In genomic region chr12:102684720-102685386, GRCm38 (mm10) we compare ENCODE assay signal across 11 mouse cellular contexts. TPM values are rescaled to one million over a fixed set of nuclear protein-coding genes. Genes with fewer than 3 reads are reported as not detected.
DNase-seq lines count a peak whose midpoint lies in the region; ATAC-seq and TF ChIP-seq lines count a peak whose summit lies in the region.
"Had no signal": no experiment of that assay in that cellular context is flagged by ENCODE, and none has a peak within 500 bp of the region (broad histone marks: within the 10 kb centered on the region; RNA-seq: fewer than 3 reads in every experiment).

No protein-coding gene starts in this region.

- H3K4me3 ChIP-seq in lung, postnatal 0 days (ENCODE audit: low read depth, low read length), result no peak overlapping the region
- no peak overlapping the region for H3K4me3 ChIP-seq in lung, adult 2 months (replicated peaks; ENCODE audit: extremely low read depth, low read depth, low read length)
- H3K4me3 ChIP-seq in hindbrain, embryonic 12.5 days, result no peak overlapping the region
- no peak overlapping the region for H3K4me3 ChIP-seq in liver, embryonic 16.5 days (ENCODE audit: low read depth, low read length)
- peak overlapping the region; percentile 12; the same call in 1 of the 2 replicates for H3K4me3 ChIP-seq in small intestine, adult 2 months (ENCODE audit: low read depth, low read length)
- H3K4me3 ChIP-seq: embryonic facial prominence, embryonic 12.5 days; limb, embryonic 12.5 days; stomach, embryonic 15.5 days had no signal

- TF ChIP-seq EP300 in lung, postnatal 0 days (IDR thresholded peaks at IDR 0.05), result peak; percentile 49; the same call in 1 of the 2 replicates

- no peaks in the 10 kb centered on the region for H3K9me3 ChIP-seq in lung, postnatal 0 days (ENCODE audit: low read length)
- no peaks in the 10 kb centered on the region for H3K9me3 ChIP-seq in hindbrain, embryonic 12.5 days (replicated peaks)
- H3K9me3 ChIP-seq in liver, embryonic 16.5 days (replicated peaks; ENCODE audit: control insufficient read depth, low read length), result no peaks in the 10 kb centered on the region
- H3K9me3 ChIP-seq: embryonic facial prominence, embryonic 12.5 days; limb, embryonic 12.5 days; stomach, embryonic 15.5 days had no signal

- no peaks in the 10 kb centered on the region for H3K27me3 ChIP-seq in lung, postnatal 0 days (replicated peaks; ENCODE audit: insufficient read depth, low read length)
- H3K27me3 ChIP-seq in hindbrain, embryonic 12.5 days, result no peaks in the 10 kb centered on the region
- no peaks in the 10 kb centered on the region for H3K27me3 ChIP-seq in liver, embryonic 16.5 days (ENCODE audit: control insufficient read depth, insufficient read depth, low read depth, low read length)
- no peaks in the 10 kb centered on the region for H3K27me3 ChIP-seq in small intestine, adult 2 months (ENCODE audit: control insufficient read depth, insufficient read depth, low read length)
- H3K27me3 ChIP-seq: embryonic facial prominence, embryonic 12.5 days; limb, embryonic 12.5 days; stomach, embryonic 15.5 days had no signal

- no peak overlapping the region for H3K9ac ChIP-seq in lung, postnatal 0 days (replicated peaks; ENCODE audit: low read depth)
- no peak overlapping the region for H3K9ac ChIP-seq in hindbrain, embryonic 12.5 days
- no peak overlapping the region for H3K9ac ChIP-seq in liver, embryonic 16.5 days (ENCODE audit: low read depth, low read length)
- H3K9ac ChIP-seq: embryonic facial prominence, embryonic 12.5 days; limb, embryonic 12.5 days; stomach, embryonic 15.5 days had no signal

- peaks cover 8% of the 10 kb centered on the region; the same call in 1 of the 2 replicates for H3K4me1 ChIP-seq in lung, postnatal 0 days (ENCODE audit: insufficient read depth, low read depth, low read length)
- H3K4me1 ChIP-seq in lung, adult 2 months (ENCODE audit: control insufficient read depth, insufficient read depth, low read length), result peaks cover 7% of the 10 kb centered on the region
- H3K4me1 ChIP-seq in hindbrain, embryonic 12.5 days, result peaks cover 25% of the 10 kb centered on the region
- peaks cover 3% of the 10 kb centered on the region for H3K4me1 ChIP-seq in liver, embryonic 16.5 days (ENCODE audit: control insufficient read depth, low read depth, low read length)
- peaks cover 79% of the 10 kb centered on the region for H3K4me1 ChIP-seq in small intestine, adult 2 months (ENCODE audit: control insufficient read depth, insufficient read depth, insufficient read length, low read length)

- peak overlapping the region; percentile 64 for H3K27ac ChIP-seq in lung, postnatal 0 days (ENCODE audit: low read length)
- H3K27ac ChIP-seq in hindbrain, embryonic 12.5 days, result peak overlapping the region; percentile 26
- no peak overlapping the region for H3K27ac ChIP-seq in liver, embryonic 16.5 days (ENCODE audit: low read length)
- peak overlapping the region; percentile 99 for H3K27ac ChIP-seq in small intestine, adult 2 months (ENCODE audit: insufficient read depth, low read depth, low read length)
- H3K27ac ChIP-seq: embryonic facial prominence, embryonic 12.5 days; limb, embryonic 12.5 days; stomach, embryonic 15.5 days had no signal

- no peak for TF ChIP-seq POLR2A in lung, adult 2 months (IDR thresholded peaks at IDR 0.05; ENCODE audit: borderline replicate concordance, extremely low read depth, low read depth, low read length)
- no peak for TF ChIP-seq POLR2A in small intestine, adult 2 months (IDR thresholded peaks at IDR 0.05; ENCODE audit: low read depth, low read length)

- no peaks in the 10 kb centered on the region for H3K36me3 ChIP-seq in lung, postnatal 0 days (ENCODE audit: insufficient read depth, low read length)
- no peaks in the 10 kb centered on the region for H3K36me3 ChIP-seq in hindbrain, embryonic 12.5 days
- no peaks in the 10 kb centered on the region for H3K36me3 ChIP-seq in liver, embryonic 16.5 days (ENCODE audit: control insufficient read depth, insufficient read depth)
- H3K36me3 ChIP-seq in small intestine, adult 2 months (ENCODE audit: control insufficient read depth, insufficient read depth, low read length), result peaks cover 21% of the 10 kb centered on the region
- H3K36me3 ChIP-seq: embryonic facial prominence, embryonic 12.5 days; limb, embryonic 12.5 days had no signal

- TF ChIP-seq CTCF in lung, postnatal 0 days (IDR thresholded peaks at IDR 0.05), result no peak
- TF ChIP-seq CTCF in lung, adult 2 months (IDR thresholded peaks at IDR 0.05; ENCODE audit: insufficient read depth, low read length), result no peak
- no peak for TF ChIP-seq CTCF in small intestine, adult 2 months (IDR thresholded peaks at IDR 0.05; ENCODE audit: extremely low read depth, insufficient read length, insufficient replicate concordance, low read depth, low read length)

- ATAC-seq in lung, postnatal 0 days, result peak; percentile 62
- ATAC-seq in hindbrain, embryonic 12.5 days (ENCODE audit: low FRiP score), result no peak
- peak; percentile 52 for ATAC-seq in liver, embryonic 16.5 days (ENCODE audit: low read depth)

- intact Hi-C loops in gastrocnemius, postnatal 36 days (cut with DNase I), result no loop called here

- no peak overlapping the region for H3K4me2 ChIP-seq in lung, postnatal 0 days (replicated peaks; ENCODE audit: low read depth, low read length)
- no peak overlapping the region for H3K4me2 ChIP-seq in hindbrain, embryonic 12.5 days (replicated peaks)
- H3K4me2 ChIP-seq in liver, embryonic 16.5 days (ENCODE audit: low read depth, low read length), result no peak overlapping the region
- H3K4me2 ChIP-seq: embryonic facial prominence, embryonic 12.5 days; limb, embryonic 12.5 days; stomach, embryonic 15.5 days had no signal

- DNase-seq in lung, postnatal 0 days (ENCODE audit: low spot score), result peak; percentile 71
- no peak for DNase-seq in lung, adult 2 months
- DNase-seq in gastrocnemius, postnatal 36 days, result no peak
- DNase-seq in left cerebral cortex, adult 18-20 months (ENCODE audit: low spot score in 2 of 2), result no peak
- DNase-seq: cerebellum, adult 2 months had no signal

- WGBS in lung, postnatal 0 days, result 52% methylated on average over 3 of the region's 3 CpGs
- WGBS in lung, adult 2 months, result 57% methylated on average over 3 of the region's 3 CpGs
- WGBS in hindbrain, embryonic 12.5 days, result 85% methylated on average over 3 of the region's 3 CpGs
- 65% methylated on average over 3 of the region's 3 CpGs for WGBS in liver, embryonic 16.5 days (ENCODE audit: insufficient replicate concordance)
- 56% methylated on average over 3 of the region's 3 CpGs for WGBS in small intestine, adult 2 months

RNA-seq across cellular contexts. Expression of gene Itpk1, which starts 19.9 kb away (rescaled TPM):
- 9.7 and 10.9 TPM in 2 replicates for polyA plus RNA-seq in lung, postnatal 0 days (2015; fragmentation: Nextera tagmentation; extraction: Ambion mirVana)
- 23.0 and 26.3 TPM in 2 replicates for polyA plus RNA-seq in lung, adult 2 months (2012; rRNA removed)
- 16.6 and 17.1 TPM in 2 replicates for polyA plus RNA-seq in hindbrain, embryonic 12.5 days (2016; fragmentation: Nextera tagmentation; extraction: Ambion mirVana)
- 4.8 and 5.5 TPM in 2 replicates for polyA plus RNA-seq in liver, embryonic 16.5 days (2015; fragmentation: Nextera tagmentation; extraction: Ambion mirVana)
- polyA plus RNA-seq in small intestine, adult 2 months (2012; rRNA removed), result 104 and 324 TPM in 2 replicates
- 1 to 10 TPM; 6.3 to 8.4 TPM for total RNA-seq in gastrocnemius, postnatal 36 days (2021)
- total RNA-seq in left cerebral cortex, adult 18-20 months (2021), result 10 to 100 TPM; 56.0 to 63.6 TPM

RNA-seq across cellular contexts. Expression of gene Moap1, which starts 58.6 kb away (rescaled TPM):
- 9.7 and 10.1 TPM in 2 replicates for polyA plus RNA-seq in lung, postnatal 0 days (2015; fragmentation: Nextera tagmentation; extraction: Ambion mirVana)
- polyA plus RNA-seq in lung, adult 2 months (2012; rRNA removed), result 0.45 and 0.63 TPM in 2 replicates
- polyA plus RNA-seq in hindbrain, embryonic 12.5 days (2016; fragmentation: Nextera tagmentation; extraction: Ambion mirVana), result 35.1 and 38.2 TPM in 2 replicates
- 5.6 and 6.8 TPM in 2 replicates for polyA plus RNA-seq in liver, embryonic 16.5 days (2015; fragmentation: Nextera tagmentation; extraction: Ambion mirVana)
- 0.30 and 0.74 TPM in 2 replicates for polyA plus RNA-seq in small intestine, adult 2 months (2012; rRNA removed)
- total RNA-seq in gastrocnemius, postnatal 36 days (2021), result 1 to 10 TPM; 3.2 to 5.4 TPM
- total RNA-seq in left cerebral cortex, adult 18-20 months (2021), result 10 to 100 TPM; 33.1 to 34.5 TPM

RNA-seq across cellular contexts. Expression of gene Tmem251, which starts 58.7 kb away (rescaled TPM):
- 9.9 and 12.5 TPM in 2 replicates for polyA plus RNA-seq in lung, postnatal 0 days (2015; fragmentation: Nextera tagmentation; extraction: Ambion mirVana)
- 2.1 and 2.6 TPM in 2 replicates for polyA plus RNA-seq in lung, adult 2 months (2012; rRNA removed)
- polyA plus RNA-seq in hindbrain, embryonic 12.5 days (2016; fragmentation: Nextera tagmentation; extraction: Ambion mirVana), result 10.8 and 11.7 TPM in 2 replicates
- 4.6 and 4.7 TPM in 2 replicates for polyA plus RNA-seq in liver, embryonic 16.5 days (2015; fragmentation: Nextera tagmentation; extraction: Ambion mirVana)
- 1.7 and 2.4 TPM in 2 replicates for polyA plus RNA-seq in small intestine, adult 2 months (2012; rRNA removed)
- 1 to 10 TPM; 2.0 to 2.2 TPM for total RNA-seq in gastrocnemius, postnatal 36 days (2021)
- 1 to 10 TPM; 5.1 to 5.7 TPM for total RNA-seq in left cerebral cortex, adult 18-20 months (2021)
